Mouse (Mus musculus) G1E (cell line): ENCODE results near the gene Prpf4b. TPM values are rescaled to one million over a fixed set of nuclear protein-coding genes. Genes with fewer than 3 reads are reported as not detected.

Experiments
- ATAC-seq: 2 replicates; pipeline ENCODE4 v1.8.0; 2016; ENCODE audit warnings: mild to moderate bottlenecking; ENCODE audit not compliant: insufficient number of reproducible peaks, poor library complexity, low FRiP score, severe bottlenecking; ENCODE audit errors: extremely low read depth
- DNase-seq: peaks from one replicate; pipeline ENCODE4 v3.0.0; 2012; ENCODE audit warnings: low spot score
- H3K27me3 ChIP-seq: 2 replicates; pipeline ENCODE4 v1.6.1; 2012; ENCODE audit warnings: mild to moderate bottlenecking, low read length, inconsistent platforms; ENCODE audit not compliant: insufficient read depth
- H3K36me3 ChIP-seq: replicated peaks from 2 replicates; pipeline ENCODE3; 2012; ENCODE audit warnings: mild to moderate bottlenecking, inconsistent platforms
- H3K4me1 ChIP-seq: 2 replicates; pipeline ENCODE4 v1.6.1; 2012; ENCODE audit warnings: low read depth, low read length, inconsistent platforms, mixed read lengths; ENCODE audit not compliant: insufficient read depth
- H3K4me3 ChIP-seq: 2 replicates; pipeline ENCODE4 v1.5.1; 2012; ENCODE audit warnings: low read depth, mild to moderate bottlenecking, inconsistent platforms, low read length, moderate library complexity, mixed read lengths
- H3K9me3 ChIP-seq: replicated peaks from 2 replicates; pipeline ENCODE4 v1.6.1; 2012; ENCODE audit warnings: inconsistent platforms
- CTCF ChIP-seq: IDR thresholded peaks from 2 replicates; pipeline ENCODE4 v1.5.1; 2012; ENCODE audit warnings: low read depth, low read length, inconsistent platforms, mixed read lengths
- GATA1 ChIP-seq: IDR thresholded peaks from 2 replicates; pipeline ENCODE4 v1.6.1; 2012; ENCODE audit warnings: borderline replicate concordance, low read length, inconsistent platforms, mixed read lengths
- GATA2 ChIP-seq: IDR thresholded peaks from 2 replicates; pipeline ENCODE4 v1.6.1; 2012; ENCODE audit warnings: low read depth, low read length, inconsistent platforms, borderline replicate concordance
- POLR2AphosphoS5 ChIP-seq: IDR thresholded peaks from 2 replicates; pipeline ENCODE4 v1.6.1; 2012; ENCODE audit warnings: low read depth, low read length, inconsistent platforms; ENCODE audit not compliant: insufficient replicate concordance
- TAL1 ChIP-seq: conservative IDR thresholded peaks from 2 replicates; pipeline ENCODE4 v1.6.1; 2012; ENCODE audit warnings: low read depth, low read length, inconsistent platforms, mixed read lengths
- polyA plus RNA-seq: library from polyadenylated mRNA; stranded (reverse); fragments of >175 nt; gene quantifications from 2 replicates; pipeline ENCODE4 v1.2.3, GENCODE M21; 2012
- total RNA-seq, 2 experiments: library from RNA; stranded (forward) in 1 of 2; stranded (reverse) in 1 of 2; fragments of 200-1000 nt in 1 of 2; fragments of >200 nt in 1 of 2; fragmentation: Nextera tagmentation in 1 of 2; gene quantifications; 2 replicates each; pipeline ENCODE4 v1.2.3; 2014 to 2017

Gene Prpf4b
- 133 and 144 TPM in 2 replicates for total RNA-seq (2014; fragmentation: Nextera tagmentation)
- total RNA-seq (2017) = 108 and 136 TPM in 2 replicates
- polyA plus RNA-seq = 23.7 and 36.0 TPM in 2 replicates

DNA sequence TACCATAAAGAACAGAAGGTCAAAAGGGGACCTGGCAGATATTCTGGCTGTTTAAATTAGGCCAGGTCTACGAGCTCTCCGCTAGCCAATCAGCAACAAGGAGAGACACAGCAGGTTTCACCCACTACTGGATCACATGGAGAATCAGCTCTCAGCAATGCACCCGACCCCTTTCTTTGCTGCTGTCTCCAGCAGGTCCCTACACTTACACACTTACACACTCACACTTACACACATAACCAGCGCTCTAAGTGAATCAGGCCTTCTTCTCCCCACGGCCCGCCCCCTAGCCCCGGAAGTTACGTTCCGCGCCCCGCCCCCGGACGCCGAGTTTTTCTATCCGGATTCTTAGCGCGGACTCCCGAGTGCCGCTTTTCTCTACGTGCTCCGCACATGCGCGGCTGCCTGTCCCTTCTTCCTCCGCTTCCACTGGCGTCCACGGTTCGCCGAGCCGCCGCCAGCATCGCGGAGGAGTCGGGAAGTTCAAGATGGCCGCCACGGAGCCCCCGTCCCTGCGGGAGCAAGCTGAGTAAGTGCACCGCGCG lies at the start of gene Prpf4b:
TSS of gene Prpf4b (plus strand) at position 137 of the 545 bp plus-strand sequence.
- no peaks in the 10 kb centered on the region for H3K27me3 ChIP-seq
- H3K36me3 ChIP-seq = peaks cover 15% of the 10 kb centered on the region
- peak; percentile 24 for ATAC-seq
- TF ChIP-seq TAL1 (no peak), POLR2AphosphoS5 (no peak), GATA1 (no peak), CTCF (no peak), GATA2 (no peak)
- peak within 1 kb of the TSS; percentile 96 for H3K4me3 ChIP-seq
- DNase-seq = peak; percentile 80
- H3K4me1 ChIP-seq = peaks cover 28% of the 10 kb centered on the region
- H3K9me3 ChIP-seq = no peaks in the 10 kb centered on the region

DNA sequence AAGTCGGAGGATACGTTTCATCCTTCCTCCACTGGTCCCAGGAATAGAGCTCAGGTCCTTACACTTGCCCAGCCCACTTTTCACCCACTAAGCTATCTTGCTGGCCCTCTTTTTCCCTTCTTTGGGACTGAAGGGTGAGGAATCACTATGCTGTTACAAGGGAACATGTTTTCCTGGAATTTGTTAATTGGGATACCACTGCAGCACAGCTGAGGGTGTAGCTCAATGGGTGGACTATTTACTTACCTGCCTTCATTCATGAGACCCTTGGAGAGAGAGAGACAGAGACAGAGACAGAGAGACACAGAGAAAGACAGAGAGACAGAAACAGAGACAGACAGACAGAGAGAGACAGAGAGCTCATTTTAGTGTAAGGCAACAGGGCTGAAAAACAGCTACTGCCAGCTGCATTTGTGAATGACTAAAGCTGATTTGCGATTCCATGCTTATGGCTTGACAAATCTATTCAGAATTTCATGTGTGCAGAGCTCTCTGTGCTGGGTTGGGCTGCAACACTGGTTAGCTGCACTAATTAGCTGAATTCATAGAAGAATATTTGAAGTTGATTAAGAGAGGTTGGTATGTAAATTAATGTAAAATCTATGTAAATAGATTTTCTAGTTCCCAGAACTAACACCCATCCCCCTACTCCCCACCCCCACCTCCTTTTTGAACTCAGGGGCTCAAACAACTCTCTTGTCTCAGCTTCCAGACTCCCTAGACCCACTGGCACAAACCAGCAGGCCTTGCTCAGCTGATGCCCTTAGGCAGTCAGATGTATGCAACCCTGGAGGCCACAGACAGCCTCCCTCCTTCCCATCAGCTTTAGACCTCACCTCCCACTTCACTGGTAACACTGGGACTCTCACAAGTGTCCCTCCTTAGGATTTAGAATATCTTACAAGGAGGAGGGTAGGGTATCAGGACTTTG lies 48.1 kb upstream of the Prpf4b start:
- no peak for TF ChIP-seq CTCF
- TF ChIP-seq TAL1 = no peak
- no peak for TF ChIP-seq POLR2AphosphoS5
- Histone ChIP-seq H3K4me3 (no peak overlapping the region; the same call in 1 of the 2 replicates), H3K4me1 (peaks cover 62% of the 10 kb centered on the region), H3K9me3 (peaks cover 8% of the 10 kb centered on the region), H3K36me3 (no peaks in the 10 kb centered on the region), H3K27me3 (no peaks in the 10 kb centered on the region)
- DNase-seq = no peak
- no peak for ATAC-seq

DNA sequence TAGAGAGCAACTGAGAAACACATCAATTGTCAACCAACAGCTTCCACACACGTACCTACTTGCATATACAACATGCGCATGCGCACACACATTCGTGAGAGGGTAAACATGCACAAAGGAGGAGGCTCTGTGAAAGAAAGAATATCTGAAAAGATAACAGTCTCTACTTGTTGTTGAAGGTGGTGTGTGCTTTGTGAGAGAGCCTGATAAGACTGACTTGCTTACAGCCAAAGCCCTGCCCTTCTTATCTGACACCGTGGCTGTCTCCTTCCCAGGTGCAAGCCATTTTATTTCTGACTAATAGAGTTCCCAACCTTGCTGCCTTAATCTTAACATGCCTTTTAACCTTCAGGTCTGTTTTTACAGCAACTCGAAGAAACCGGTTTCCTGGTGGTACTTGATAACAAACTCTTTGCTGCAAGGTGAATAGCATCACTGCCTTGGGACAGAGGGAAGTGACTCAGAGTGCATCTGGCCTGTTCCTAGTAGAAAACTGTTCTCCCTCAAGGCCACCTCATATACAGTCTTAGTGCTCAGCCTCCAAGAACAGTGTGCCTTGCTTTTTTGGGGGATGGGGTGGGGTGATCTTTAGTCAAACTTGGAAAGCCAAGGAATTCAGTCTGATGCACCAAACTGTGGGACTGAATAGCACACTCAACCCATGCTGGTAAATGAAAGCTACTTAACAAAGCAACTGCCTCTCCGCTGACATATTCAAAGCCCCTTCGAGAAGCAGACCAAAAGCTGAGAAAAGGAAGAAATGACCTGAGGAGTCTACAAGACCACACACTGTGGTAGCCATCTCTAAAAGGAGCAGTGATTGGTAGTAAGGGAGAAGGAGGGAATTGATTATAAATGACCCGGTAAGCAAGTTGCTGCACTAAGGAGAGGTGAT lies 46.9 kb upstream of the Prpf4b start:
- Histone ChIP-seq H3K36me3 (no peaks in the 10 kb centered on the region), H3K4me1 (peaks cover 62% of the 10 kb centered on the region), H3K27me3 (no peaks in the 10 kb centered on the region), H3K4me3 (peak overlapping the region; percentile 28; the same call in 1 of the 2 replicates), H3K9me3 (peaks cover 8% of the 10 kb centered on the region)
- ATAC-seq = peak; percentile 84
- TF ChIP-seq POLR2AphosphoS5 (no peak), TAL1 (peak; percentile 93), GATA2 (peak; percentile 62; the same call in 1 of the 2 replicates)
- peak; percentile 48 for DNase-seq

DNA sequence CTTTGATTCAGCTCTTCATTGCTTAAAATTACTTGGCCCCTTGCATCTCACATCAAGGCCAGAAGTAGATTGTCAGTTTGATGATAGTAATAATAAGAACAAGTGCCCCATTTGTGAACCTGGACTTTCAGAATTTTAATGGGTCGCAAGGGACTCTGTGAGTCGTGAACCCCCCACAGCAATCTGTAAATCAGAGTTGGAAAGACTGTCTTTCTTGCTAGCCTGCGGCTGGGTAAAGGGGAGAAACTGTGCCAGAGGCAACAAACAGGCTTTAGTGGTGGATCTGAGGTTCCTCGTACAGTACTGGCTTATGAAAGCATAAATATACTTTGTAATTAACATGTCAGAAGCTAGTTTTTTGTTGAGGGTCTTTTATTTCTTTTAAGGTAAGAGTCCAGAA lies 32.3 kb upstream of the Prpf4b start:
- Histone ChIP-seq H3K9me3 (no peaks in the 10 kb centered on the region), H3K27me3 (no peaks in the 10 kb centered on the region; the same call in 1 of the 2 replicates), H3K4me1 (peaks cover 6% of the 10 kb centered on the region; the same call in 1 of the 2 replicates), H3K4me3 (no peak overlapping the region), H3K36me3 (no peaks in the 10 kb centered on the region)
- DNase-seq (no peak), ATAC-seq (no peak)
- TF ChIP-seq GATA2 = no peak
- TF ChIP-seq GATA1 = no peak
- TF ChIP-seq POLR2AphosphoS5 = no peak
- TF ChIP-seq TAL1 = no peak
- no peak for TF ChIP-seq CTCF

DNA sequence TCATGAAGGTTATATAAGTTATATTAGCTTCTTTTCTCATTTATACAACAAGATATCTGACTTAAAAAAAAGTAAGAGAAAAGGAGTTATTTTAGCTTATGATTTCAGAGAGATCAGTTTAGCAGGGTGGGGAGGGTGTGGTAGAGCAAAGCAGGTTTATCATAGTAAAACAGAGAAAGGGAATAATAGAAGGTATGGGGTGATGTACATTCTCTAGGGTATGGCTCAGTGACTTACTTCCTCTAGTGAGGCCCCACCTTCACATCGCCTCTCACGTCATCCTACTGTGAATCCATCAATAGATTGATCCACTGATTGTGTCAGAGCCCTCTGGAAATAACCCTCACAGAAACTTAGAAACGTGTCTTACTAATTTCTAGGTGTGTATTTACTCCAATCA lies 24.3 kb upstream of the Prpf4b start:
- peaks cover 4% of the 10 kb centered on the region; the same call in 1 of the 2 replicates for H3K27me3 ChIP-seq
- no peaks in the 10 kb centered on the region for H3K36me3 ChIP-seq
- H3K4me1 ChIP-seq = peaks cover 10% of the 10 kb centered on the region
- DNase-seq (no peak), ATAC-seq (no peak)
- TF ChIP-seq CTCF (no peak), TAL1 (no peak), GATA1 (no peak), POLR2AphosphoS5 (no peak), GATA2 (no peak)
- no peak overlapping the region for H3K4me3 ChIP-seq
- peaks cover 26% of the 10 kb centered on the region for H3K9me3 ChIP-seq
